Mouse (Mus musculus) kidney, postnatal 36 days (tissue): ENCODE measurements around the gene Rgs10.

Source experiments
- DNase-seq, 2 experiments: peaks; one replicate each; pipeline ENCODE4 v3.0.0; 2021 to 2022; ENCODE audit warnings: mixed read lengths in 2 of 2

Rgs10 gene

GRCm38 (mm10) chr7:128417930-128418779 is at the start of gene Rgs10:
Rgs10 (minus strand) TSS chr7:128418758.
- peak; percentile 55 to 79 for DNase-seq

- no peak for DNase-seq
Measured at GRCm38 (mm10) chr7:128462406-128462805, 43.8 kb upstream of the Rgs10 start.

GRCm38 (mm10) chr7:128461285-128462215 is 43.0 kb upstream of the Rgs10 start, which contains the start of gene Tial1:
Tial1 (minus strand) TSS chr7:128461717.
- peak; percentile 99 for DNase-seq

GRCm38 (mm10) chr7:128460865-128461228 is 42.3 kb upstream of the Rgs10 start:
- no peak for DNase-seq

GRCm38 (mm10) chr7:128460131-128460864 is 41.7 kb upstream of the Rgs10 start:
- DNase-seq = peak; percentile 3 to 43

GRCm38 (mm10) chr7:128459791-128460130 is 41.2 kb upstream of the Rgs10 start:
- DNase-seq = no peak

GRCm38 (mm10) chr7:128458011-128458410 is 39.5 kb upstream of the Rgs10 start:
- DNase-seq = no peak

GRCm38 (mm10) chr7:128452731-128453130 is 34.2 kb upstream of the Rgs10 start:
- DNase-seq = no peak

GRCm38 (mm10) chr7:128440584-128440983 is 22.0 kb upstream of the Rgs10 start:
- no peak for DNase-seq

GRCm38 (mm10) chr7:128439251-128439650 is 20.7 kb upstream of the Rgs10 start:
- no peak for DNase-seq

- no peak for DNase-seq
Measured at GRCm38 (mm10) chr7:128438131-128438530, 19.6 kb upstream of the Rgs10 start.

- DNase-seq = peak in 1 of 2 experiments; percentile 14
Measured at GRCm38 (mm10) chr7:128433213-128433612, 14.7 kb upstream of the Rgs10 start.

- DNase-seq = no peak
Measured at GRCm38 (mm10) chr7:128432574-128432973, 14.0 kb upstream of the Rgs10 start.

GRCm38 (mm10) chr7:128422491-128422890 is 3.9 kb upstream of the Rgs10 start:
- no peak for DNase-seq

- DNase-seq = no peak
Measured at GRCm38 (mm10) chr7:128421701-128422100, 3.1 kb upstream of the Rgs10 start.

GRCm38 (mm10) chr7:128419690-128420089 is 1.1 kb upstream of the Rgs10 start:
- no peak for DNase-seq

GRCm38 (mm10) chr7:128417226-128417929 is 1.2 kb downstream of the Rgs10 start:
- no peak for DNase-seq

- no peak for DNase-seq
Measured at GRCm38 (mm10) chr7:128416664-128417063, 1.9 kb downstream of the Rgs10 start.

- DNase-seq = no peak
Measured at GRCm38 (mm10) chr7:128414433-128414832, 4.1 kb downstream of the Rgs10 start.

GRCm38 (mm10) chr7:128412071-128412833 is 6.3 kb downstream of the Rgs10 start:
- no peak for DNase-seq

- no peak for DNase-seq
Measured at GRCm38 (mm10) chr7:128410708-128411413, 7.7 kb downstream of the Rgs10 start.
